Mouse (Mus musculus): ENCODE data around the gene Lrrn4cl. TPM values are rescaled to one million over a fixed set of nuclear protein-coding genes. Genes with fewer than 3 reads are reported as not detected.

Lrrn4cl gene
- total RNA-seq, 2 experiments from 2014 or later: 3.5 to 4.2 TPM

Small RNA genes lying within 50 kb of the gene (microRNA-seq; reads per million reads assigned to microRNA genes)
- gene Mir5136: 0.79 reads per million

Other genes with a start within 250 kb of the Lrrn4cl start
- 1 to 10 TPM in 1 of 2 experiments, under 1 TPM in 1; 0.20 to 7.5 TPM for gene Slc22a6, start 232.7 kb upstream of the Lrrn4cl start, total RNA-seq (2021)
- 1 to 10 TPM; 2.7 to 3.0 TPM for gene Chrm1, start 187.0 kb upstream of the Lrrn4cl start, total RNA-seq (2021)
- gene Slc3a2, start 127.4 kb upstream of the Lrrn4cl start, total RNA-seq (2021): 100 to 1,000 TPM; 161 to 174 TPM
- gene Wdr74, start 114.9 kb upstream of the Lrrn4cl start, total RNA-seq (2021): 10 to 100 TPM; 64.2 to 64.3 TPM
- 1 to 10 TPM; 2.3 to 2.5 TPM for gene 1700092M07Rik, start 110.0 kb upstream of the Lrrn4cl start, total RNA-seq (2021)
- gene Stx5a, start 109.4 kb upstream of the Lrrn4cl start, total RNA-seq (2021): 100 to 1,000 TPM; 118 to 125 TPM
- gene Nxf1, start 93.7 kb upstream of the Lrrn4cl start, total RNA-seq (2021): 100 to 1,000 TPM; 124 to 145 TPM
- 100 to 1,000 TPM; 102 to 103 TPM for gene Tmem223, start 79.8 kb upstream of the Lrrn4cl start, total RNA-seq (2021)
- gene Tmem179b, start 76.3 kb upstream of the Lrrn4cl start, total RNA-seq (2021): 10 to 100 TPM; 65.4 to 68.6 TPM
- 10 to 100 TPM; 18.3 to 18.9 TPM for gene Taf6l, start 64.4 kb upstream of the Lrrn4cl start, total RNA-seq (2021)
- gene Polr2g, start 52.2 kb upstream of the Lrrn4cl start, total RNA-seq (2021): 100 to 1,000 TPM; 103 TPM
- 1 to 10 TPM; 2.0 to 2.4 TPM for gene Zbtb3, start 48.2 kb upstream of the Lrrn4cl start, total RNA-seq (2021)
- gene Ttc9c, start 31.4 kb upstream of the Lrrn4cl start, total RNA-seq (2021): 10 to 100 TPM; 32.1 to 34.3 TPM
- gene Hnrnpul2, start 30.8 kb upstream of the Lrrn4cl start, total RNA-seq (2021): 10 to 100 TPM; 73.5 to 83.1 TPM
- gene AC129217.1, start 21.0 kb upstream of the Lrrn4cl start, total RNA-seq (2021): not detected
- gene Bscl2, start 13.3 kb upstream of the Lrrn4cl start, total RNA-seq (2021): 100 to 1,000 TPM in 1 of 2 experiments, 10 to 100 TPM in 1; 91.5 to 102 TPM
- gene Gng3, start 11.6 kb upstream of the Lrrn4cl start, total RNA-seq (2021): 10 to 100 TPM; 14.5 to 16.3 TPM
- gene Ubxn1, start 20.7 kb downstream of the Lrrn4cl start, total RNA-seq (2021): 100 to 1,000 TPM; 217 to 224 TPM
- 10 to 100 TPM; 56.6 to 59.1 TPM for gene Uqcc3, start 30.2 kb downstream of the Lrrn4cl start, total RNA-seq (2021)
- 10 to 100 TPM; 11.8 to 12.7 TPM for gene Lbhd1, start 33.0 kb downstream of the Lrrn4cl start, total RNA-seq (2021)
- gene Gm49403, start 33.2 kb downstream of the Lrrn4cl start, total RNA-seq (2021): not detected
- 10 to 100 TPM; 36.7 to 37.7 TPM for gene 1810009A15Rik, start 38.1 kb downstream of the Lrrn4cl start, total RNA-seq (2021)
- 1 to 10 TPM; 2.8 to 3.3 TPM for gene Gm49416, start 38.2 kb downstream of the Lrrn4cl start, total RNA-seq (2021)
- 10 to 100 TPM; 29.6 to 30.9 TPM for gene Ints5, start 42.2 kb downstream of the Lrrn4cl start, total RNA-seq (2021)
- gene Ganab, start 47.3 kb downstream of the Lrrn4cl start, total RNA-seq (2021): 100 to 1,000 TPM; 183 to 194 TPM
- 10 to 100 TPM; 56.2 to 56.8 TPM for gene B3gat3, start 69.6 kb downstream of the Lrrn4cl start, total RNA-seq (2021)
- 10 to 100 TPM; 13.3 to 15.3 TPM for gene Rom1, start 78.6 kb downstream of the Lrrn4cl start, total RNA-seq (2021)
- 10 to 100 TPM; 65.2 to 72.1 TPM for gene Eml3, start 78.8 kb downstream of the Lrrn4cl start, total RNA-seq (2021)
- gene Mta2, start 91.1 kb downstream of the Lrrn4cl start, total RNA-seq (2021): 100 to 1,000 TPM; 141 to 144 TPM
- gene Tut1, start 103.1 kb downstream of the Lrrn4cl start, total RNA-seq (2021): 10 to 100 TPM; 23.2 to 26.9 TPM
- 100 to 1,000 TPM; 505 to 508 TPM for gene Eef1g, start 116.3 kb downstream of the Lrrn4cl start, total RNA-seq (2021)
- gene Ahnak, start 138.5 kb downstream of the Lrrn4cl start, total RNA-seq (2021): 100 to 1,000 TPM; 125 to 131 TPM
- gene Scgb1a1, start 237.2 kb downstream of the Lrrn4cl start, total RNA-seq (2021): not detected